Mouse (Mus musculus) c-Kit-positive CD71-positive TER-119-negative erythroid progenitor cells, embryonic 14.5 days (primary cell): Measurements from ENCODE around the gene Cnnm2.

Source experiments
- DNase-seq: peaks from one replicate; pipeline ENCODE4 v3.0.0-alpha.2; 2013; ENCODE audit warnings: low read depth

Gene Cnnm2

DNA sequence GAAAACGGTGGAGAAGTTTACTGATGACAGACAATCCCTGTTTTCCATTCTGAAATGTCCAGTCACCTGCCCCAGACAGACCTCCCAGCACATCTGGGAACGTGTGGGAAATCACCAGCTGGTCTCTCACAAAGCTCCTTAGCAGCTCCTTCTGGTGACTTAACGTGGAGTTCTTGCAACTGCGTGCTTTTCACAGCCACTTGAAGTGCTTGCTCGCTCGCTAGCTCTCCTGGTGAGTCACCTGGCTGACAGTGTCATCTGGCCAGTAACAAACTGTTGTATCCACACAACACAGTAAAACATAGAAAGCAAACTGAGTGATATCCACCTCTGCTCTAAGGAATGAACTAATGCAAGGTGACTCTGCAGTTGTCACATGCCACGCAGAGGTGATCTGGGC lies 125.4 kb downstream of the Cnnm2 start:
- no peak for DNase-seq

DNA sequence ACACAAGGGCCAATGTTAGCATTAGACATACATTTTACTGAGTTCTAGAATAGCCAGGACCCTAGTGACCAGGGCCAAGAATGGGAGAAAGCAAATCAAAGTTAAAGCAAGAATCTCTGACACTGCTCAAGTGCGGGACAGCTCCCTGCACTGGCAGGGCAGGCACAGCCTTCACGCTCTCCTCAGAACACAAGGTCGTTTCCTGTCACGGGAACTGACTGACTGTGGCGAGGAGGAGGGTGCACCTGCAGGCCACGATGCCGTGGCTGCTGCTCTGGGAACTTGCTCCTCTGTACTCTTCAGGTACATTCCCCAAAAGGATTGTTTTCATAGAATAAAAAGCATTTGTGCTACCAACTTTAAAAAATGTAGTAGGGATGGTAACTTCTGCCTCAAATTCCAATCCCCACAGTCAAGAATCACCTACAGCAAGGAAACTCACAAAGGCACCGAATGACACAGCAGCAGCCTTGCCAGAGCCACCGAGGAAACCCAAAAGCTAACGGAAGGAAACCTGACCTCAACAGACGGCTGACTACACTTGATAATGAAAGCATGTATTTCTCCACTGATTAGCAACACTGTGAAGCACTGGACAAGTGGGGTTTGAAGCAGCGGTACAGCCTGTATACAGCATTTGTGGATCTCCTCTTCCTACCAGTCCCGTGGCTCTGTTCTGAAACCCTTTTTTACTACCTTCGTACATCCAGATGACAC lies 126.6 kb downstream of the Cnnm2 start:
- DNase-seq = peak; percentile 46

DNA sequence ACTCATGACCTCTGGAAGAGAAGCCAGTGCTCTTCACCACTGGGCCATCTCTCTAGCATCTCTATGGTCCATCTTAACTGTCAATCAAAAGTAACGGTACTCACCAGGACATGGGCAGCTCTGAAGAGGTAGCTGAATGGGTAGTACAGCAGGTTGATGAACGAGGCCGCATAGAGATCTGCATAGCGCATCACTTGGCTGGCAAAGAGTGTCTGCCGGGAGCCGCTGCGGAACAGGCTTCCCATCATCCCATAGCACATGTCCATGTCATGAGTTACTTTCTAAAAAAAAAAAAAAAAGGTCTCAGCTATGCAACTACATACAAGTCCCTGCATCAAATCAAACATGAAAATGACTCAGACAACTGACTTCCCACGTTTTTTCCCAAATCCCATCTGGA lies 128.3 kb downstream of the Cnnm2 start:
- DNase-seq = no peak

DNA sequence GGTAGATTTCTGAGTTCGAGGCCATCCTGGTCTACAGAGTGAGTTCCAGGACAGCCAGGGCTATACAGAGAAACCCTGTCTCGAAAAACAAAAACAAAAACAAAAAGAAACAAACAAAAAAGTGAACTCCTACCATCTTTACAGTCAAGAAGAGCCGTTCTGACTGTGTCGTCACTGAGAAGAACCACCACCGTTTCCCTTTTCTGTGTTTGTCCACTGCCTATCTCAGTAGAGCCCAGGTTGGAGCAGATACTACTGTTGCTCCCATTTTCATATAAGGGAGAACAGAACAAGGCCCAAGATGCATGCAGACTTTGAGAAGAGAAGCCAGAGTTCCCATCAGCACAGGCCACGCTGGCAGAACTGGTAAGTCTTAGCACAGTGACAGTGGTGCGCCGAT lies 129.3 kb downstream of the Cnnm2 start:
- no peak for DNase-seq

DNA sequence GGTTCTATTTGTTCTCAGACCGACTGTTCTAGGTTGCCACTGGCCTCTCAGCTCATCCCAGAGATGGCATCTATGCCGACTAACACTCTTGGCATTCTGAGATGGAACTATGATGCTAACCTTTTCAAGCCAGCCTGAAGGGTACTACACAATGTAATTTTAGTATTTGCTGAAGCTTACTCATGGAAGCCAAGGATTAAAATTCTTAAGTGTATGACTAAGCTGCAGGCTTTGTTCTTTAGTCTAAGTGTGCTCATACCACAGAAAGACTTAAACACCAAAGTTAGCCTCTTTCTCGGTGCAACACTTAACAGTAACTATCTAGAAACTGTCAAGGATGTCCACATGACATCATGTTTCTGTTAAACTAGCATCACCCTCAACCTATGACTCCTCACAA lies 131.5 kb downstream of the Cnnm2 start:
- no peak for DNase-seq

DNA sequence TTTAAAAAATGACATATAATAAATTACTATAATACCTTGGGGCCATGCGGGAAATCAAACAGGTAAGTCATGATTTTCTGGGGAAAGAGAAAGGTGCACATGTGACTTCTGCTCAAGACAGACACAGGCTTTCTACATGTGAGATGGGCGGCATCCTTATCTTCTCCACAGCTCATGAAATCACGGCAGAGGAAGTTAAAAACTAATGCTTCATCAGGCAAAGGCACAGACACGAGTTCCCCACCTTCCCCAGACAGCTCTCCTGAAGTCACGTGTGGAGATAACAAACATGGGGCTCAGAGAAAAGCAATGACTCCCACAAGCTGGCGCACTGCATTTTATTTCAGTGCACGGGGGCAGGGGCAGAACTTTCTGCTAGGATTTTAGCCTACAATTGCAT lies 132.1 kb downstream of the Cnnm2 start:
- DNase-seq = no peak

- DNase-seq = no peak
These were observed 135.7 kb downstream of the Cnnm2 start for GRCm38 (mm10) chr19:46897135-46897534.

DNA sequence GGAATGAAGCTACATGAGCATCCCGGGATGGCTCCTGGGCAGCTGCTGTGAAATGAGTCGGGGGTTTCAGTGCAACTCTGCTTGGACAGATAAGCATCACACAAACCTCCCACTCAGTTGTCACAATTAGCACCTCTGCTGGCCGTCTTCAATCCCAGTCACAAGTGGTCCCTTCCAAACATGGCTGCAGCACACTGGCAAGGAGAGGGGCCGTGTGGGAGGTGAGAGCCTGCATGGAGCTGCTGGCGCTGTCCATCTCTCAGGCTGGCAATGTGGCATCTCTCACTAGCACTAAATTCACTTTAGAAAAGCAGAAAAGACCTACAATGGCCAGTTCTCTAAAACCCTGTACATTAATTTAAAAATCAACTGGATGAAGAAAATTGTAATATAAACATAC lies 136.8 kb downstream of the Cnnm2 start:
- DNase-seq = no peak

- no peak for DNase-seq
These were observed 137.9 kb downstream of the Cnnm2 start for GRCm38 (mm10) chr19:46899306-46899705.

GRCm38 (mm10) chr19:46899871-46900270 lies 138.5 kb downstream of the Cnnm2 start:
- DNase-seq = no peak

DNA sequence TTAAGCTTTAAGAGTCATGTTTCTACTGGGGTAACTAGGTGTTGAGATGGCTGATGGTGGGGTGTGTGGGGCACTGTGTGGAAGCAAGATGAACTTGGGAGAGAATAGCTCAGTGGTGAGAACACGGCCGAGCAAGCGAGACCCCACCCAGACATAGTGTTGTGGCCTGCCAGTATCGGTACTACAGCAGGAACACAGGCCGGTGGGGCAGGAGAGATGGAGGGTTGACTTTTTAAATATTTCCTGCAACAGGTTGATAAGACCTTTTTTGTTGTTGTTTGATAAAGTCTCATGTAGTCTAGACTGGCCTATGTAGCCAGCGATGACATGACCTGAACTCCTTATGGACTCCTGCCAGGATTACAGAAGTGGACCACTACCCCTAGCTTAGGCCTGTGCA lies 139.4 kb downstream of the Cnnm2 start:
- peak; percentile 48 for DNase-seq

DNA sequence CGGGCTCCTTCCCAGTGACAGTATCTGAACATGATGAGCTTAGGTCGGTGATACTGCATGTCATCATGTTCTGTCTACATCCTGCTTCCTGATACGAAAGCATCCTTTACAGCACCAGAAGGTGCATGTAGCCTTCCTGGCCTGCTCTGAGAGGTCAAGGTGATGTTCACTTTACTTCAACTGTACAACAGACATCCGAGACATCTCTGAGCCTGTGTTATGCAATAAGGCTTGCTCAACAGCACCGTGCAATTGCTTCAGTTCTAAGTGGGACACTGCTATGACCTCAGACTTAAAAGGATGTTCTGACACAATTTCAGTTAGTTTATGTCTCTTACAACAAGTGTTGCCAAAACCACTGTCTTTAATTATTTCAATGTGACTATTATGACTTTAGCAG lies 139.9 kb downstream of the Cnnm2 start:
- no peak for DNase-seq

GRCm38 (mm10) chr19:46903379-46903778 lies 142.0 kb downstream of the Cnnm2 start:
- DNase-seq = no peak

- no peak for DNase-seq
These were observed 143.5 kb downstream of the Cnnm2 start for GRCm38 (mm10) chr19:46904907-46905306.

DNA sequence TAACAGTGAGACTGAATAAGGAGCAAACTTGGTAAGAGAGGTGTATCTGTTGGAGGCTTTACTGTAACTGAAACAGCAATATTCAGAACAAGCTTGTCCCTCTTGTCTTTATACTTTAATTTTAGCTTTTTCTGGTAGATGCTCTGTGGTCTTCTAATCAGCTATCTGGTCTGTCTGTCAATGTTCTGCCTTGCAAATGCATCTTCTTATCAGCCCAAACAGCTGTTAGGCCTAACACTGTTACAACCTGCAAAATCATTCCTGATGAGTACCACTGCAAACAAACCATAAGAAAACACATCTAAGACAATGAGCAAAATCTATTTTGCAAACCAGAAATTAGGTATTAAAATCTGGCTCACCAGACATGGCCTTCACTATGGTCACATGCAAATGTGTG lies 144.0 kb downstream of the Cnnm2 start:
- DNase-seq = peak; percentile 60

- no peak for DNase-seq
These were observed 144.6 kb downstream of the Cnnm2 start for GRCm38 (mm10) chr19:46905971-46906370.

DNA sequence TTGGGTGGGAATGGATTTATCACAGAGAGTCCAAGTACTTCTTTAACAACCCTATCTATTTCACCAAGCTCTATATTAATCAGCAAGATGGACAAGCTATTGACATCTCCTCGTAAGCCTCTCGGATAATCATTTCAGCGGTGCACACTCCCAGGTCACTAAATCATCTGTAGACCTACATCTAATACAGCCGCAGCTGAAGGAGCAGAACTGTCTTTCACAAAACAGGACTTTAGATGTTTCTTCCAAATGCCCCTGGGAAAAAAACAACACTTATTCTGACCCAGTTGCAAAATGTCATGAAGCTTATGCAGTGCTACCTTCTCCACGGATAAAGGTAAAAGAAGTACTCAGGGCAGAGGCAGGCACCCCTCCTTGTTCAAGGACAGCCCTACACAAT lies 146.8 kb downstream of the Cnnm2 start:
- no peak for DNase-seq

DNA sequence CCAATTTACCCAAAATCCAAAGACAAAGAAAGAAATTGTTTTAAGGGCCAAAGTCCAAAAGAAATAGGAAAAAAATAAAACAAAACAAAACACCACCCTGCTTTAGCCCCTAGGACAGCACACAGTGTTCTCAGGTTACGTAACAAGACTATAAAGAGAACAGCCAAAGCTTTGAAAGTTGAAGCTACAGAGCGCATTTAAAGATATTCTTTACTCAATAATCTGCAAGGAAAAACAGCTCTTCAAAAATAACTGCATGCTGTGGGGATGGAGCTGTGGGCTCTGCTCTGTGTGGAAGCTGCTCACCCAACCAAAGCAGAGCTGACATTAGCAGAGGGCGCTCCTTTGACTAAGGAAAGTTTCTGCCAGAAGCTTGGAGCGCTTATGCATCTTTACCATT lies 147.6 kb downstream of the Cnnm2 start:
- no peak for DNase-seq

DNA sequence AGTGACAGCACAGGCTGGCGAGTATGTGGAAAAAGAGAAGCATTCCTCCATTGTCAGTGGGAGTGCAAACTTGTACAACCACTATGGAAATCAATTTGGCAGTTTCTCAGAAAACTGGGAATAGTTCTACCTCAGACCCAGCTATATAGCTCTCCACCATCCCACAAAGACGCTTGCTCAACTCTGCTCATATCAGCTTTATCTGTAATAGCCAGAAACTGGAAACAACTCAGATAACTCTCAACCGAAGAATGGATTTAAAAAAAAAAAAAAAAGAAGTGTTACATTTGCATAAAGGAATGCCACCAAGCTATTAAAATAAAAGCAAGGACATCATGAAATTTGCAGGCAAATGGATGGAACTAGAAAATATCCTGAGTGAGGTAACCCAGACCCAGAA lies 150.1 kb downstream of the Cnnm2 start:
- DNase-seq = no peak

DNA sequence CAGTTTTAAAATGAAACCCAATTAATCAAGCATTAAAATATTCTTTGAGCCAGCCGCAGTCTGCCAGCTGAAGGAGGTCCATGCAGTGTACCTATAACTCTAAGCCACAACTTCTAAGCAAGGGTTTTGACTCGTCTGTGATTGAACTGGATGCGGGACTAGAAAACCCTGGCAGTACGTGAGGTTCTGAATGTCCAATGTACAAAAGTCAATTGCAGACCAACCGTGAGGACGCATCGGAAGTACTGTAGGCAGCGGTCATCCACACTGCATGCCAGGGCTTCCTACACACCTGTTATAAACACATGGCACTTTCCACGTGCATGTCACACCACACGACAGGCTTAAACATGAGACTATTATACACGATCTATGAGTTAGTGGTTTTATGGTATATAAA lies 152.2 kb downstream of the Cnnm2 start:
- no peak for DNase-seq

GRCm38 (mm10) chr19:46915406-46916080 lies 154.1 kb downstream of the Cnnm2 start:
- DNase-seq = no peak

DNA sequence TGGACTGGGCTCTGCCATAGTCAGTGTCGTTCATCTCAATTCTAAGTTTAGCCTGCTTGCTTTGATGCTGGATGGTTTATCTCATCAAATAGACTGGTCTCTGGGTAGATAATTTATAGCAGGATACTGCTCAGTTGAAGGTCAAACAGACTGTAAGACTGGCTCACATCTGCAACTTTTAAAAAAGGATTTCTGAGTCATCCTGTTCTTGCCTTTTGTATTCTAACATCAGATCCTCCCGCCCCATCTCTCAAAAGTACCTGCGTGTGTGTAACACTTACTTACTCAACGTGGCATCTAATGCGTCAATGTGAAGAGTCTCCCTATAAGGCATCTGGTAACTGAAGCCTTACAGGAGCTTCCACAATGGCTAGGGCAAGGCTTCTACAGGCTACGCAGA lies 159.2 kb downstream of the Cnnm2 start:
- no peak for DNase-seq

DNA sequence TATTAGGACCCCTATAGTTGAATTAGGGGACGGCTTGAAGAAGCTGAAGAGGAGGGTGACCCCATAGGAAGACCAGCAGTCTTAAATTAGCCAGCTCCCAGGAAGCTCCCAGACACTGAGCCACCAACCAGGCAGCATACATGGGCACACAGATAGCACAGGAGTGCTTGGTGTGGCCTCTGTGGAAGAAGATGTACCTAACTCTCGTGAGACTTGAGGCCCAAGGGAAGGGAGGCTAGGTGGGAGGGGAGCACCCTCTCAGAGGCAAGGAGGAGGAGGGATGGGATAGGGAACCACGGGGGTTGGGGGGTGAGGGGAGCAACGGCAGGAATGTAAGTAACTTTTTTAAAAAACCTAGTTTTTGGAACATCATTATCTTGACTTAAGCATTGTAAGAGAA lies 165.0 kb downstream of the Cnnm2 start:
- peak; percentile 44 for DNase-seq

DNA sequence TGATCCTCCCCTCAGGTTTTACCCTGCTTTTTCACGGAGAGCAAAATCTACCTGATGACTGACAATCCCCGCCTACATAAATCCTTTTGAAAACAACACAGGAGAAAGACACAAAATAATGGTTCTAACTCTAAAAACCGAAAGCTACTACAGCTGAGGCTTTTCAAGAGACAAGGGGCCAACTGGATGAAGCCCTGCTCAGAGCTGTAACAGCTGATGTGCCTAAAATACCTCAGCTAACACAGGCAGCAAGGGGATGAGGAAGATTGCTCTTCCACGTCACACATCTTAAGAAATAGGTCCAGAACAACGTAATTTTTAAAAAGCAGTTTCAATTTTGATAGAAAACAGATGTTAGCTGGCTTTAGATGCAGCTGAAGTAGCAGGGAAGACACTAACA lies 165.6 kb downstream of the Cnnm2 start:
- no peak for DNase-seq
